Mouse (Mus musculus) CD4-positive helper T cell, adult 2 months (primary cell): ENCODE measurements at regions not wholly inside any gene's neighbourhood (a gene's known extent, or its start where the extent isn't known, plus 50 kb on each side); places are given as distances from the start of the nearest gene placed in this dataset.
A peak's percentile ranks its signal among the peaks of the same experiment; 100 is the strongest.

Experiments used
- DNase-seq: peaks from one replicate; pipeline ENCODE4 v3.0.0-alpha.2; 2012; ENCODE audit warnings: low read depth, missing footprints, low spot score

DNA sequence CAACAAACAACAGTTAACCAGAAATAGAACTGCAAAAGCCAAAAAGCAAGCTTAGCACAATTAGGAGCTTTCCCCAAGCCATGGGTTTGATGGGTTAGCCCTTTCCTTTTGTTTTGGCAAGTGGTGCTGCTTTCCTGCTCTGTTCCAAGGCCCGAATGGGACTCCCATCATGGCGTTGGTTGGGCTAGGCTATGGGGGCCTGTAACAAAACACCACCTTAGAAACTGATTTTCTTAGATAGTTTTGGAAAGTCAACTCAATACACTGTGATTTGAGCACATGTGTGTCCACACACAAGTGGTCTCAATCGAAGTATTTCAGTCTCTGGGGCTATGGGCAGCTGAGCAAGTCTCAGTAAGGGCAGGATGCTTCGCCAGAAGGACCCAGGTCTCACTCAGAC lies 470.5 kb upstream of the Kif2a start:
- DNase-seq: no peak

DNA sequence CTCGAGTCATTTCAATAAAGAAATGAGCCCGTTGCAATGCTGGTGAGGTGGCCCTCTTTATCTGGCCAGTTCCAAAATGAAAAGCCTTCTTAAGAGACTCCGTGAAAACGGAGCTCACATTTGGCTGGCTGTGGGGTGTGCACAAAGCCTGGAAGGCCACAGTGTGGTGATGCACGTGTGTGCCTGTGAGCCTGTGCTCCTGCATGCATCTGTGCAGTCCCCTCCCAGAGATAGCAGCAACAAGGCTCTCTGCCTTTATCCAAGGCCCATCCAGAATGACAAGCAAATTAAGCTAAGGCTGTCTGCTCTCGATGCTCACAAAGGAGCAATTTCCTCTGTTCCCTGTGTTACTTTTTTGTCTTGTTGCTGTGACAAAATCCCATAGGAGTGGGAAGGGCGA lies 469.5 kb upstream of the Kif2a start:
- no peak for DNase-seq

GRCm38 (mm10) chr13:107485400-107486017 lies 463.6 kb upstream of the Kif2a start:
- DNase-seq: no peak

GRCm38 (mm10) chr13:107484630-107484998 lies 462.7 kb upstream of the Kif2a start:
- no peak for DNase-seq

- no peak for DNase-seq
These were observed 462.2 kb upstream of the Kif2a start for GRCm38 (mm10) chr13:107483967-107484629.

GRCm38 (mm10) chr13:107475166-107475565 lies 453.2 kb upstream of the Kif2a start:
- no peak for DNase-seq

- no peak for DNase-seq
These were observed 447.8 kb upstream of the Kif2a start for GRCm38 (mm10) chr13:107469491-107470276.

- DNase-seq: no peak
These were observed 440.9 kb upstream of the Kif2a start for GRCm38 (mm10) chr13:107462791-107463190.

GRCm38 (mm10) chr13:107461048-107461912 lies 439.4 kb upstream of the Kif2a start:
- peak; percentile 36 for DNase-seq

GRCm38 (mm10) chr13:107458730-107459129 lies 436.8 kb upstream of the Kif2a start:
- DNase-seq: no peak

DNA sequence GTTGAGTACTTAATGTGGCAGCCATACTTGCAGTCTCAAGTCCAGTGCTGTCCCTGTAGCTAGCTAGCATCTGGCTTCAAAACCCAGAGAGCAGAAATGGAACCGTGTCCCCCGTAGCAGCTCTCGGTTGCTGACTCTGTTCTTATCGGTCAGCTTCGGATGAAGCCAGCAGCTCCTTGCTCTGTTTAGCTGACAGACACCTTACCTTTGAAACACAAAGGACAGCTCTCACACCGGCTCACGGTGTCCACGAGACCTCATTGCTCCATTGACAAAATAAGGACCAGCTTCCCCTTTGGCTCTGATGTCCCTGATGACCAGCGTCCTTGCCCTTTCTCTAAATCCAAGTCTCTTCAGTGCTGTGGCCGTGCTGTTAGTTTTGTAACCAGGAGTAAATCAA lies 435.3 kb upstream of the Kif2a start:
- no peak for DNase-seq

GRCm38 (mm10) chr13:107456394-107456793 lies 434.5 kb upstream of the Kif2a start:
- no peak for DNase-seq

DNA sequence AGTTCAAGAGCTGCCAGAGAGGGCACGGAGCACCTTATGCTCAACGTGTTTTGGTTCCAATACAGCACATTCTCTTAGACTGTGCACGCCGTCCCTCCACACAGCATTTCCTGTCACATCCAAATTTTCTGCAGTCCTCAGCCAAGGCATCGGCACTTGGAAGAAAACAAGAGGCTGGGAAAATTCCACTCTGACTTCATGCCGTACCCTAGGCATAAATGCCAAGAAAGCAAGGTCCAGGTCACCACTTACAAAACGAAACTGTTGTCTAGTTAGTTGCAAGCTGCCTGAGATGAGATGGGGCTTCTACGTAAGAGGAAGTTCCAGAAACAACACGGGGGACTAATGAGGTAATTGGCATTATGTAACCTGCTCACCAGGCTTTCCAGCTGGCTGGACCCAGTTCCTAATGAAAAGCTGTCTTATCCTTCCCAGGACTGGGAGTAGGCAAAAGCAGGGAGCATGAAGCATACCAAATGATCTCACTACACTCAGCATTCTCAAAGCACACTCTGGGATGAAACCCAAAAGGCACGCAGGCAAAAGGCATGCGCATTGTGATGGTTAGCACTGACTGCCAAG lies 427.8 kb upstream of the Kif2a start:
- DNase-seq: no peak

- DNase-seq: no peak
These were observed 425.9 kb upstream of the Kif2a start for GRCm38 (mm10) chr13:107447813-107448212.

- DNase-seq: no peak
These were observed 397.6 kb upstream of the Kif2a start for GRCm38 (mm10) chr13:107419363-107420155.

GRCm38 (mm10) chr13:107410267-107410666 lies 388.3 kb upstream of the Kif2a start:
- no peak for DNase-seq

DNA sequence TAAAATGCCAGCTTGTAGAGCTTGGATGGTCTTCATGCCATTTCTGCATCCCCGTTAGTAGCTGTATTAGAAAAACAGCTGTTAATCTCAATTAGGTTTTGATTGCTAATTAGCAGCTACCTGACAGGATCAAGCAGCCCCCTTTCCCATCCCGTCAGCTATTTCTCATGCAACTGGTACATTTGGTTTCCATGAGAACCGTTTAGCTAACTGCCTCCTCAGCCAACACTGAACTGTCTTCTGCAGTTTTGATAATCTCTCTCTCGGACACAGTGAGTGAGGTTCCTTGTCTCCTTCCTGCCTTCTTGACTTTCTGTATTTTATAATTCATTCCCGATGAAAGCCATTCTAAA lies 385.7 kb upstream of the Kif2a start:
- DNase-seq: no peak

DNA sequence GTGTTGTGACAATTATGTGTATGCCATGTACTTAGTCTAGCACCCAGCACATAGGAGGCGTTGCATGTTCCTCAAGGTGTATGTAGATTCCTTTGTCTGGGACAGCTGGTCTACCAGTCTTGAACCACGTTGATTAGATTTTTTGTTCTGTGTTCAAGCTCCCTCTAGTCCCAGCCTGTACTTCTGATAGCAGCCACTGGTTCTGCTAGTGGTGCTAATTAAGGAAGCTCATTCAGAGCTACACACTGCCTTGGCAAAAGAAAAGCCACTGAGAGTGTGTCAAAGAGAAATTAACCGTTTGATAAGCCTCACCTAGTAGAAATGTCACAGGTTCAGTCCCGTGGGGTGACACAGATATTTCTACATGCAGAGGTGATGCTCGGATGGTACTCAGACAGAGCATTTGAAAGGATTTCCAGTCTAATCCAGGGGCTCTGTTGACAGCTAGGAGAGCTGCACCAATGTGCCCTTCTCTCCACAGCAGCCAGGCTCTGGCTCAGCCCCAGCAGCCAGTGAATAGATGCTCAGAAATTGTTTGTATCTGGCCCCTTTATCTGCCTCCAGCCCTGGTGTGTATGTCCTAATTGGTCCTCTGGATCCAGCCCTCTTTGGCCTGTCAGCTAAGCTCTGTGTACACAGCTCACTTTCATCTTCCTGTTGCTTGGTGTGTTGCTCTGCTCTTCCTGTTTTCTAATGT lies 385.2 kb upstream of the Kif2a start:
- no peak for DNase-seq

- DNase-seq: no peak
These were observed 376.9 kb upstream of the Kif2a start for GRCm38 (mm10) chr13:107398621-107399363.
